Mouse (Mus musculus): ENCODE data around the gene Frmd8.

The Frmd8 gene

GRCm38 (mm10) chr19:5806809-5807205, 68.3 kb downstream of the Frmd8 start:
- no peak for DNase-seq (ENCODE audit: low spot score)

DNA sequence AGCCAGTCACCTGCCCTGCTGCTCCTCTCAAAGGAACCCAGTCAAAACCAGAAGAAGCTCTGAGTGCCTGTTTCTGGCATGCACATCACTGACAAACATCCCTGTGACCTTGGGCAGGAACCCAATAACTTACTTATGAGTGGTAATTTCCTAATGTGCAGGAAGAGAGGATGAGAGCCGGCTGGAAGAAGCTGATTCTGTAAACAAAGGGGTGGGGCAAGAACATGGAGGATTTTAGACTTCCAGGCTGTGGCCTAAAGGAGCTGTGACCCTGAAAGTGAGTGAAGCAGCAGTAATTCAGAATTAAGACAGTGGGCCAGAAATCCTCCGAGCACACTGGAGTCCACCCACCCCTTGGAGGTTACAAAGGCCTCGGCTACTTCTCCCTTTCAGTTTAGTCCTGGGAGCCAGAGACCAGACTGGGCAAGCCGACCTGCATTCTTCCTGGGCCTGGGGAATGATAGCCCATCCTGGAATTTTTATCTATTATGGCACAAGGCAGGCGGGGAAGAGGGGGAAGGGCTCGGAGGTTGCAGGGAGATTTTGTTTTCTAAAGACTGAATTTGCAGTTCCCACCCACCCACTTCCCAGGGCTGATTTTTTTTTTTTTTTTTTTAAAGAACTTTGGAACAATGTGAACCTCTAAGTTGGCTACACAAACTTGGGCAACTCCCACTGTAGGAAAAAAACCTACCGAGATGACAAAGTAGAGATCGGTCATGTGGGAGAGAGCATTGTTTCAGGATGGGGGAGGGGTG, 68.8 kb downstream of the Frmd8 start:
- peak; percentile 70 for DNase-seq (ENCODE audit: low spot score)

DNA sequence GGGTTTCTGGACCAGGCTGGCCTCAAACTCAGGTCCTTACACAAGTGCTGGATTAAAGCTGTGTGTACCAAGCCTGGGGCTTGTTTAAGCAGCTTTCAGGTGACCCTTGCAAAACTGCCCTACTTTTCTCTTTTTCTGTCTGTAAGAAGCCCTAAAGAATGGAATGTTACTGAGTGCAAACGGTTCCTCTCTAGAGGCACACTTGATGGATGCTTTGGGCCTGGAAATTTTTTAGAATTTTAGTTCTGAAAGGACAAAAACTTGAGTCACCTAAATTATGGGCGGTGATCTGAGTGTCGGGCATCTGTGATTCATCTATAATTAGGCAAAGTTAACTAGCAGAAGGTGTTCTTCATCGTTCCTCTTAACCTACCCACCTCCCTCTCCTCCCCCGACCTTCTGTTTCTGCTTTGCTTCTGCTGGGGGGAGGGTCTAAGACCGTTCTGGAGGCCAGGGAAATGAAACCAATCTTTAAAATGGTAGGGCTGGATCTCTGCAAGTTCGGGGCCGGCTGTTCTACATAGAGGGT, 70.6 kb downstream of the Frmd8 start:
- no peak for DNase-seq (ENCODE audit: low spot score)

GRCm38 (mm10) chr19:5803881-5804279, 71.2 kb downstream of the Frmd8 start:
- no peak for DNase-seq (ENCODE audit: low spot score)

DNA sequence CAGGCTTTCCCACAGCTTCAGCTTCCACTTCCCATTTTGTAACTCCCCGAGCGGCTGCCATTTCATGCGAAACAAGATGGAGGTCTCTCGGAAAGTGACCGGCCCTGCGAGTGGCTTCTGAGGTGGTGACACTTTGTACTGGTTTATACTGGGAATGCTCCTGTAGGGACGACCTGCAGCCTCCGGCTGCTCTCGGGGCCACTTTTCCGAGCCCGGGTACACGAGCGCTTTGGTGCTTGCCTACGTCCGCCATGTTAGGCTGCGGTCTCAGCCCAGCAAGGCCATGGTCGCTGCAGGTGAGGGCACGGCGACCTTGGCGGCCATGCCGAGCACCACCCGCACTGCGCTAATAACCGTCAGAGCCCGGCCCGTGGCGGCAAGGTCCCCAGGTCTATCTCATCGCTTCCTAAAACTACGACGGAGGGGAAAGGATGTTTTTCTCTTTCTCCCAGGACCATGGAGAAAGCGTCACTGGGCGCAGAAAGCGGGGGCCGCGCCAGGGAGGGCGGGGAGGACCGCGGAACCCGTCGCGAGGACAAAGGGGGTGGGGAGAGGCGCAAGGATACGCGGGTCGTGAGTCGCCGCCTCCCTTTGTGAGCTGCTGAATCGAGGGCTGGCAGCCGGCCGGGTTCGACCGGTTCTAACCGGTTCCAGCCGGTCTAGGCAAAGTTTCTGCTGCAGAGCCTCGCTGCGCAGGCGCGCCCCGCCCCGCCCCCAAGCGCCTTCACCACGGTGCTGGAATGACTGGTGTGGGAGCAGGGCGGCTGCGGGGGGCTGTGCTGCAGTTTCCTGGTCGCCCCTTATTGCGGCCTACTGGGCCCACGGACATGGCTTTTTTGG, 71.8 kb downstream of the Frmd8 start:
- peak; percentile 98 for DNase-seq (ENCODE audit: low spot score)

GRCm38 (mm10) chr19:5802787-5803040, 72.4 kb downstream of the Frmd8 start:
- DNase-seq (ENCODE audit: low spot score), result no peak

DNA sequence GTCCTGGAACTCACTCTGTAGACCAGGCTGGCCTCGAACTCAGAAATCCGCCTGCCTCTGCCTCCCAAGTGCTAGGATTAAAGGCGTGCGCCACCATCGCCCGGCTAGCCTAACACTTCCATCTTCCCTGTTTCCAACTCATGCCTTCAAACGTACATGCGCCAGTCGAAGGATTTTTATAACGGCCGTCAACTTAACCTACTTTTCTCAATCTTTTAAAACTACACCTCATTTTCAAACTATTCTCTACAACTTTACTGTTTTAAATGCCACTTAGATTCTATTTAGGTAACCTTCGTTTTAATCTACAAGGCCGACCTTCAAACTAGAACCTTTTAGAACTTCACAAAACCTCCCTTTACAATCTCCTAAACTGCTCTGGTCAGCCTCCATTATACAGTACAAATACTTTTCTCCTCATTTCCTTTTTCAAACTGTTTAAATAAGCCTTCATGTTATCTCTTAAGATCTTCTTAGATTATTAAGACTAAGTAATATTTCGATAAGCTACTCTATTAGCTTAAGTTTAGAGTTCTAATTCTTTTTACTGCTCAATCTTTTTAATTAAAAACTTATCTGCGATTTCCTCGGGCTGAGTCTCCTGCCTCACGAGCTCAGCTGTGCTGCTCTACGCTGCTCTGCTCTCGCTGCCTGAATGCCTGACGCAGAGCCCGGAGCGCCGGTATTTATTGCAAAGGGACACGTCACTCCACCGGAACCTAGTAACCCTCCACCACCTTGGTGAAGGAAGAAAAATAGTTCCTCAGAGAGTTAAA, 72.9 kb downstream of the Frmd8 start:
- DNase-seq (ENCODE audit: low spot score), result peak; percentile 90

GRCm38 (mm10) chr19:5801432-5801964, 73.6 kb downstream of the Frmd8 start:
- DNase-seq (ENCODE audit: low spot score), result no peak

DNA sequence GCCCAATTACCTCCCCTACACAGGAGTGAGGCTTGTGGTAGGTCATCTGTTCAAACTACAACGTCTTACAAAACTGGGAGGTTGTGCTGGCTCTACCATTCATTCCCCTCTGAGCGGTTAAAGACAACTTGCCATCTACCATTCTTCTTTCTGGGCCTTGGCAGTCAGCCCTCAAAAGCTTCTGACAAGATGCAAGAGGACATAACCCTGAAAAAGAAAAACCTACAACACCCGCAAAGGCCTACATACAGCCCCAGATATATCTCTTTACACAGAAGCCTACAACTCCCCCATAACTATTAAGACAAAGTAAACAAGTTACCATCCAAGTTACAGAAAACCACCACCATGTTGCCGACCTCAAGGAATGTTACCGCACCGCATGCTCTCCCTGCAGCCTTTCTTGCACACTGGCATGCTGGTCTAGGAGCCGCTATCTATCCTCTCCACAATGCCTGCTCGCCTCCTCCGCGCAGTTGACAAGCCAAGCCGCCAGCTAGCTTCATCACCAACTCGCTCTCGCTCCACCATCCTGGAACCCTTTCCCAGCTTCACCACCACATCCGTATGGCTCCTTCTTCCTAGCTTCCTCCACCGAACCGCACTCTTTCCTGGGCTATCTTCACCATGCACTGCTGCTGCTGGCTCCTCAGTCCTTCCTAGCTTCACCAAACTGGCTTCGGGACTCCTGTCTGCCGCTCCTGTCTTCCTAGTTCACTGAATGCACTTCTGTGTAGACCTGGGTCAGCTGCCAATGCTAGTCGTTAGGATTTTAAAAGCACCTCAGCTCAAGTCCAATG, 74.2 kb downstream of the Frmd8 start:
- no peak for DNase-seq (ENCODE audit: low spot score)

DNA sequence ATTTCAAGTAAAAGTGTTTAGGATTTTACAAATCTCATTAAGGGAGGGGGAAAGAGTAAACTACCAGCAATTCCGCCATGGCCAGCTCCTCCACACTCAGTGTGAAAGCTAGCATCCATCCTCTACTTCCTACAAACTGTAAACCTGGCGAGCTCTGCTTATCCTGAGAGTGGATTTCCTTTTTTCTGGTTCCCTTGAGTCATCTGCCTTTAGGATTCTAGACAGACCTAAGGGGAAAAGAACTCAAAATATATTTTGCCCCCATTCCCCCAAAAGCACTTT, 74.8 kb downstream of the Frmd8 start:
- DNase-seq (ENCODE audit: low spot score), result no peak

All from testis, postnatal 14 days (tissue).